Mouse (Mus musculus): ENCODE data around the gene Tspan4.

Tspan4 gene

GRCm38 (mm10) chr7:141476981-141477370, 1.9 kb downstream of the Tspan4 start:
- no peak for DNase-seq (ENCODE audit: low spot score)

DNA sequence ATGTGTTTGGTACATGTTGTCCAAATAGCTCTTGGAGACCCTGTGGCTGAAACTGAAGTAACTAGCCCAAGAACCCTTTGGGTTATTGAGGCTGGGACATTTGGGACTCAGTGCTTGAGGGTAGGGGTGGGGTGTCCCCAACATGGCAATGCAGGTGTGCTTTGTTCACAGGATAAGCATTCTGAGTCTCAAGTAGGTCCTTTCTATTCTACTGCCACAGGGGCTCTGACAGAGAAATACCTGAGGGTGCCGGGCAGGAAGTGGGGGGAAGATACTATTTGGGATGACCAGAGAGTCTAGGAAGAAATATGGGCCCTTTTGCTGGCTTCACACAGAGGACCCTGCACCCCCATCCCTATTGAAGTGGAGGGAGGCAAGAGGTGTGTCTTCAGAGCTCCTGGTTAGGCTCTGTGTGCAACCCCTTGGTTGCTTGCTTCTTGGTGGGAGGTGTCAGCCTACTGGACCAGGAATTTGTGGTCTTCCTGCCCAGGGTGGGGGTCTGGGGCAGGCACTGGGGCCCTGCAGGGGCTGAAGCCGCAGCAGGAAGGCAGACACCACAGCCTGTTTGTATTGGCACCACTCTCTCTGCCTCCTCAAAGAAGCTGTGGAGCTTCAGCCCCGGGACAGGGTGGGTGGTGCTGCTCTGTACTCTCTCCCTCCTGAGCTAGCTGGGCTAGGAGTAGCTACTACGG, 2.7 kb downstream of the Tspan4 start:
- no peak for DNase-seq (ENCODE audit: low spot score)

DNA sequence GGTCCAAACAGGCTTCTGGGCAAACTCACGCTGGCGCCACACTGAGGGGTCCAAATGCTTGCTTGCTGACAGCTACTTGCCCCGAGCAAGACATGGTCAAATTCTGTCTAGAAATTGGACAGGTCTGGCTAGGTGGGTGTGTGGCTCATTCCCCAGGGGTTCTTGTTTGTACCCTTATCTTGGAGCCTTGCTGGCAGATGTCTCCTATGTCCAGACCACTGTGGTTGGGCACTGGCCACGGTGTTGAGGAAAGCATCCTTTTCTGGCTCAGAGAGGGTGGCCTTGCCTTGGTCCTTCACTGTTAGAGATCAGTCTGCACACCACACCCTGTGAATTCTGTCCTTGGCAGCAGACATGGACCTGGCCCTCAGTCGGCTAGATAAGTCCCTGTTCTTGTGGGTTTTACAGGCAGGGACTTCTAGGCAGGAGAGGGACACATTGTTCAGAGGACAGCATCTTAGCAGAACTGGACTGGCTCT, 3.3 kb downstream of the Tspan4 start:
- no peak for DNase-seq (ENCODE audit: low spot score)

DNA sequence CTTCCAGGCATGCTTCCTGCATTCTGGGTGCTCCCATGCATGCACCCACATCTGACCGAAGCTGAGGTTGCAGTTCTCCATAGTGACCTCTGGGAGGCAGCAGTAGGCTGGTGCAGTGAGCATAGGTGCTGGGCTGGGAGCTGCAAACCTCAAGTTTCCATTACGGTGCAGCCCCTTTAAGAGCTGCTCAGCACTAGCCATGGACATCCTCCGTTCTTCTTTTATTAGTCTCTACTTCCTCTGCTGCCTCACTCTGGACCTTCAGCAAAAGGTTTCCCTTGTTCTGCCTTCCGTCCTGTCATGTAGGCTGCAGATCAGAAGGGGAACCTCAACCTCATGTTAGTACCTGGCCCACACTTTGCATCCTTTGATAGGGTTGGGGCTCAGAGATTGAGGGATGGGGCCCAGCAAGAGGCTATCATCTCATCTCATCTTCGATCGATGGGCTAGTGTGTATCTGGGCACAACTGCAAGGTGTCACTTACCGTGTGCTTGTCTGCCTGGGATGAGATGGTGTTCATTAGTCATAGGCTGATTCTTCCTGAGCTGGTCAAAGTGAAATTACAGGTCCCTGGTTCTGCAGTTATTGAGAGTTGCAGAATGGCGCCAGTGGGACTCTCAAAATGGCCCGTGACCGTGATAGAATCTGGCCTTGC, 5.9 kb downstream of the Tspan4 start:
- DNase-seq (ENCODE audit: low spot score): peak; percentile 66

DNA sequence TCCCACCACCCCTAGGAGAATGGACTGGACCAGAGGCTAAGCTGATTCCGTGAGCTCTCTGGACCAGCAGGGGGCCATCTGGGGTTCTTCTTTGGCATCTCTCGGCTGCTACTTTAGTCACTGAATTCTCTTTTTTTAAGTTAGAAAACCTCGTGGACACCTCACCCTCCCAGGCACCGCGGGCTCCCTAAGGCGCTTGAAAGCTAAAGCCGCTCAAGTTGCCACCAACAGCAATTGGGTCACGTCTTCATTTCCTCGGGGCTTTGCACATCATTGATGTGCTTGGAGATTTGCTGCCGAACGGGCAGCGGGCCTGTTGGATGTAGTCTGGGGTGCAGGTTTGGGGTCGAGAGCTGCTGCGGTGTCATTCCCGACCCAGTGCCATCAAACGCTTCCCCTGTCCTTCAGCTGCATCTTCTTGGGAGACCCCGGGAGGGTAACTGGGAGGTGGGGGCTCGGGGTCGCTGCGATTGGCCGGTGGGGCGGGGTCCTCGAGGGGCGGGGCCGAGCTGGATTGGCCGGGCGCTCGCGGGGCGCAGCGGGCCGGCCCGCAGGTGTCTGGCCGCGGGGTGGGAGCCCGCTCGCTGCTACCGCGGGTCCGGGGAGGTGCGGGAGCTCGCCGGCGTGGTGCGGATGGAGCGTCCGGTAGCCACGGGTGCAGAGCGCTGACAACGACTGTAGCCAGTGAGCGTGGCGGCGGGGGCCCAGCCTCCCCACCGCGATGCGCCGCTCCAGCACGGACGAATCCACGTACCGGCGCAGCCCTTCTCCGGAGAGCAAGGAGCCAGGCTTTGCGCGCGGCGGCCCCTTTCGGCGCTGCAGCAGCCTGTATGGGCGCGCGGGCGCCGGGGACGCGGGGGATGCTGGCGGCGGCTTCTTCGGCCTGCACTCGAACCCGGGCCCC, 6.7 kb downstream of the Tspan4 start:
- no peak for DNase-seq (ENCODE audit: low spot score)

- no peak for DNase-seq (ENCODE audit: low spot score)
These were observed 7.5 kb downstream of the Tspan4 start for GRCm38 (mm10) chr7:141482531-141483024.

DNA sequence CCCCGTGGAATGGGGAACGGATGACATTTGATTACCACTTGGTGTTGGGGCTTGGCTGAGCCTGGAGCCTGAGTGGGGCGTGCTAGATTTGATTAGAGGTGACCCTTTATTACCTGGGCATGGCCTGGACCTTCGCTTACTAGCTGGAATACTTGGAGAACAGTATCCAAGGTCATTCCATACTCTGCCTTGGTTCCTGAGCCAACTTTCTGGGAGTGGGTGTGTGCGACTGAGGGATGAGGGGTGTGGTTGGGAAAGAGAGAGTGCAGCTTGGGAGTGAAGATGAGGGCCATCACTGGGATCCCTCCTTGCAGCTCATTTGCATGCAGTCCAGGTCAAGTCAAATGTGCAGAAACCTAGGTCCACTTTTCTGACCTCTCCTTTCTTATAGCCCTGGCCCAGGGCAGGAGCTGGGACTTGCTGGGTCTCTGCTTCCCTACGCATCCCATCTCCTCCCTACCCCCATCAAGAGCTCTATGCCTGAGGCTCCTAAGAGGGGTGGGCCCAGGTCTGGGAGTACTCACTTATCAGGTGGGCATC, 8.1 kb downstream of the Tspan4 start:
- DNase-seq (ENCODE audit: low spot score): no peak

DNA sequence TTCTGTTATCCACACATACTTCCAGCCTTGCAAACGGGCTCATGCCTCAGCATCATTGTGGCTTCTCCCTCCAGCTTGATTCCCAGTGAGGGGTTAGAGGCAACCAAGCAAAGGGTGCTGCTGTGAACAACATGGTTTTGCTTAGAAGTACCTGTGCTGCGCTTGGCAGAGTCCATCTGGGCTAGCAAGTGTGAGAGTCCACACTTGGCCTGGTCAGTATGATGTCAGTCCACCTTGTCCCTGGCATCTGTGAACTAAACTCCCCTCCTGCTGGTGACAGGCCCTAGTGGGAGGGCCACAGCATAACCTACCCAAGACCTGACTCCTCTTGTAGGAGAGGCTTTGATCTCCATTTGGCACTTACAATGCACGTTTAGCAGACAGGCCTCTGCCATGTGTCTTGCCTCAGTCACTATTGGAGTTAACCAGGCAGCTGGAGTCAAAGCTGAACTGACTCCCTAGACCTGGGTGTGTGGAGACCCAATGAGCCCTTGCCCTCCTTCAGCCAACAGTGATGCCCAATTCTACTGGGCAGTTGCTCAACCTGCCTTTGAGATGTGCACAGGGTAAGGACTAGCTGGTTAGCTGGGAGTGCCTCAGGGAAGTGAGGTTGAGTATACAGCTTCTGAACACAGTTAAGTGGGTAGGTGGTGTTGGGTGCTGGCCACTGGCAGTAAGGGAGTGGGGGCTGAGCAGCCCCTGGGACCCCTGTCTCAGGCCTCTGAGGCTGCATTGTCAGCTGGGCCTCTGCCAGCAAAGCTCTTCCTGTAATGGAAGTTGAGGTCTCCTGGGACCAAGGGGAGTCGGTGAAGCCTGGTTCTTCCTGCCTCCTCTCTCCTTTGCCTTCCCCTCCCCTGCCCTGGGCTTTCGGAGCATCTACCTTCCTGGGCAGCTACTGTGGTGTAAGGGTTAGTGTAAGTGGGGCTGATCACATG, 9.4 kb downstream of the Tspan4 start:
- DNase-seq (ENCODE audit: low spot score): peak; percentile 60

- DNase-seq (ENCODE audit: low spot score): no peak
These were observed 10.1 kb downstream of the Tspan4 start for GRCm38 (mm10) chr7:141485186-141485585.

DNA sequence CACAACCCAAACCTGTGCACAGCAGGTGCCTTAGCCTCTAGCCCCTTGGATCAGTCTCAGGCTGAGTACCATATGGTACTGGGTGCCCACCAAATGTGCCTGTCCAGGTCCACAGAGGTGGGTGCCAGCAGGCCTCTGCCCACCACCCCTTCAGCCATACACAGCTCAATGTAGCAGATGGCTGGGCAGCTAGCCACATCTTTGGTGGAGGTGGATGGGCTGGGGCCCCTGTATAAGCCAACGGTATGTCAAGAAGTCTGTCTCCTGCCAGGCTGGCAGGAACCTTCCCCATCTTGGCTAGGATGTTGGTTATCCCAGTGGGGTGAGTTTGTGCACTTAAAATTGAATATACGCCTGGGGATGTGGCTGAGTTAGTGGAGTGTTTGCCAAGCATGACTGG, 10.6 kb downstream of the Tspan4 start:
- DNase-seq (ENCODE audit: low spot score): no peak

GRCm38 (mm10) chr7:141486239-141486638, 11.2 kb downstream of the Tspan4 start:
- peak; percentile 42 for DNase-seq (ENCODE audit: low spot score)

DNA sequence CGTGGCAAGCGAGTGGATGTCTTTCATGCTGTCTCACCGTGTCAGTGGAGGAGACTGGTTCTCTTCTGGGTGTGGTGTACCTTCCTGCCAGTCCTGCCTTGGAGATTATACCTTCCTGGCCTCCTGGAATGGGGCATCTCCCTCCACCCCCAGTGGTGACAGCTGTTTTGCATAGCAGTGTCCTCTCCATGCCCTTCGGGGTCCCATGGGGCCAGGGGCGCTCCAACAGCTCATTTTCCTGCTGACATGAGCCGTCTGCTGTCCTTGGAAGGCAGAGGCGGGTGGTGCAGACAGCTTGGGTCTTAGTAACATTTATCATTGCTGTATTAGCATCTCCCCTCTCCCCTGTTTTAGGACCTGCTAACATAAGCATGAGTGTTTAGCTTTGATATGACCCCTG, 12.1 kb downstream of the Tspan4 start:
- no peak for DNase-seq (ENCODE audit: low spot score)

GRCm38 (mm10) chr7:141491151-141491550, 16.1 kb downstream of the Tspan4 start:
- DNase-seq (ENCODE audit: low spot score): no peak

DNA sequence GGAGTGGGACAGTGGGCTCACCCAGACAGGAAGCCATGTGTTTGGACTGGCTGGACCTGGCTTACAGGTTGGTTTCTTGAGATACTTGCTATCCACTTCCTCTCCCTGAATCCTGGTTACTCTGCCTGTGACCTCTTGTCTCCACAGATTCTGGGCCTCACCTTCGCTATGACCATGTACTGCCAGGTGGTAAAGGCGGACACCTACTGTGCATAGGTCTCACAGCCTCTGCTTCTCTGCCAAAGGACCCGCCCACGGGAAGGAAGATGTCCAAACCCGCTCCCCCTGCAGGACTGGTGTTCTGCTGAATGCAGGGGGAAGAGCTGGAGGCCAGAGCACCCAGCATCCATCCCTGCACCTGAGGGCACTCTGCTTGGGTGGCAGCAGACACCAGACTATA, 17.7 kb downstream of the Tspan4 start:
- DNase-seq (ENCODE audit: low spot score): no peak

DNA sequence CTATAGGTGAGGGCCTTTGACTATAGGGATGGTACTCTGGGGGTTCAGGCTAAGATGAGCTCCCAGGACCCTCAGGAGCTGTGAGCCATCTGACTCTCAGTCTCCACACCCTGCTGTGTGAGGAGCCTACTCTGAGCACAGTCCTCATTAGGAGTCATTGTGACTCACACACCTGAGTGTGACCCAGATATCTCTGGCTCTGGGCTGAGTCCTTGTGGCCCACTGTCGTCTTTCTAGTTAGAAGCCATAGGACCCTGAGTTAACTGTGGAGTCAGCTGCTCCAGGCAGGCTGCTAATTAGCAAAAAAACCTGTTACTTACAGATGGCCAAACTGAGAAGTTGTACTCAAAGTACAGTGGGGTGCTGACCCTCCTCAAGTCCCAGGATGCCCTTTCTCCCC, 18.7 kb downstream of the Tspan4 start:
- DNase-seq (ENCODE audit: low spot score): no peak

- no peak for DNase-seq (ENCODE audit: low spot score)
These were observed 20.3 kb downstream of the Tspan4 start for GRCm38 (mm10) chr7:141495379-141495778.

DNA sequence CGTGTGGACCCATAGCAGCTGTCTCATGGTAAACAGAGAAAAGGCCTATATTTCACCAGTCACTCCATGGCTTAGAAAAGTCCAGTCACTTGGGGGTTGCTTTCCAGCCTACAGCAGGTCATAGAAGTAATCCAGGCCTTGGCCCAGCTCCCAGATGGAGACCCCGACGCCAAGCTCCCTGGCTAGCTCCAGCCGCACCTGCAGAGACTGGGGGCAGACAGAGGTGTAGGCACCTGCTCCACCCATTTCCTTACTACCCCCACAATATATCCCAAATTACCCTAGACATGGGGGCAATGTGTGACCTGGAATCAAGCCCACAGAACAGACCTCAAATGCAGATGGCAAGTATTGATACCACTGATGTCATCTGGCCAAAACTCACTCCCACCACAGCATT, 20.9 kb downstream of the Tspan4 start:
- no peak for DNase-seq (ENCODE audit: low spot score)

DNA sequence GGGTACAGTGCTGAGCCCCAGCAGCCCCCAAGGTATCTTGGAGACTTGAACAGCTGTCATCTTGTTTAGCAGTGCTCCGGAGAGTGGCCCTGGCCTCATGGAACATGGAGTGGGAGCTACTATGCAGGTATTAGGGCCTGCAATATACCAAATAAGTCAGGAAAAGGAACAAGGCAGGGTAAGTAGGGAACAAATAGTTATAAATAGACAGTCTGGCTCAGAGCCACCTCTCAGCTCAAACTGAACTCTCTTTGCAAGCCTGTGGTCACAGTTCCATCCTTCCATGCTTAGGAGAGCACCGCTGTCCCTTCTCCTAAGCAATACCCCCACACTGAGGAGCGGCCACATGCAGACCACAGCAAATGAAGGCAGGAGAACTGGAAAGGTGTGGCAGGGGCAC, 22.6 kb downstream of the Tspan4 start:
- no peak for DNase-seq (ENCODE audit: low spot score)

DNA sequence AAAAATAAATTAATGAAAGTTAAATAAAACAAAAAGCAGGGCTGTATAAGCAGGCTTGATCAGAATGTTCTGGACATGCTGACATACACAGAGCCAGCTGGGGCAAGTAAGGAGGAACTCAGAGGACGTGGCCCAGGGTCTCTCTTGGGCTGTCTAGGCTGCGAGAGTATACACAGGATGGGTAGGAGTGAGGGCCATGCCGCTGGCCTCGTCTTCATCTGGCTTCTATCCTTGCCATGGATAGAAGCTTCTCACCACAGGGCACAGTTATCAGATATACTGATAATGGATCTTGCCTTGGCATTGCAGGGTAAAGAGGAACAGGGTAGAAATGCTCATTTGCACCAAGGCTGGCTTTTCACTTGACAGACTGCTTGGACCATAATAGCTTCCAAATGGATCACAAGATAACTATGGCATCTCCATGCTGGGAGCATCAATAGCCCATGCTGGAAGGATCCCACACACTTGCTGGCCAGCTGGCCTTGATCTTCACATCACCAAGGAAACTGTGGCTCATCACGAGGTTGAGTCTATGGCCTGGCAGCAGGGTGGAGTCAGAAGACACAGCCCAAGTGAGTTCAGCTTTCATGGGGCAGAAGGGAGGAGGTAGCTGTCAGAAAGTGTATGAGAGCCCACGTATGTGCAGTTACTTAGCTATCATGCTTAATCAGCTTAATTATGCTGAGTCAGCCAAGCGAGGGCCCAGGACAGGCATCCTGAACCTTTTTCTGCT, 26.9 kb downstream of the Tspan4 start:
- DNase-seq (ENCODE audit: low spot score): no peak

- no peak for DNase-seq (ENCODE audit: low spot score)
These were observed 27.5 kb downstream of the Tspan4 start for GRCm38 (mm10) chr7:141502556-141502905.

DNA sequence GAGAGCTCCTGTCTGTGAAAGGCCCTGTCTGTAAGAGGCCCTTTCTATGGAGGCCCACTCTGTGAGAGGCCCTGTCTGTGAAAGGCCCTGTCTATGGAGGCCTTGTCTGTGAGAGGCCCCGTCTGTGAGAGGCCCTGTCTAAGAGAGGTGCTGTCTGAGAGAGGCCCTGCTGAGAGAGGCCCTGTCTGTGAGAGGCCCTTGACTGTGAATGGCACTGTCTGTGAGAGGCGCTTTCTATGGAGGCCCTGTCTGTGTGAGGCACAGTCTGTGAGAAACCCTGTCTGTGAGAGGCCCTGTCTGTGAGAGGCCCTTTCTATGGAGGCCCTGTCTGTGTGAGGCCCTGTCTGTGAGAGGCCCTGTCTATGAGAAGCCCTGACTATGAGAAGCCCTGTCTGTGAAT, 31.2 kb downstream of the Tspan4 start:
- DNase-seq (ENCODE audit: low spot score): no peak

Measured in MN1 (cell line).